Mouse (Mus musculus) lung, postnatal 36 days (tissue): ENCODE measurements at regions not wholly inside any gene's neighbourhood (a gene's known extent, or its start where the extent isn't known, plus 50 kb on each side); places are given as distances from the start of the nearest gene placed in this dataset.
A peak's percentile ranks its signal among the peaks of the same experiment; 100 is the strongest.

Source experiments
- DNase-seq: peaks from one replicate; pipeline ENCODE4 v3.0.0; 2022; ENCODE audit warnings: mixed read lengths

- no peak for DNase-seq
Observed at GRCm38 (mm10) chr6:120614526-120614925, 51.6 kb upstream of the Cecr2 start.

DNA sequence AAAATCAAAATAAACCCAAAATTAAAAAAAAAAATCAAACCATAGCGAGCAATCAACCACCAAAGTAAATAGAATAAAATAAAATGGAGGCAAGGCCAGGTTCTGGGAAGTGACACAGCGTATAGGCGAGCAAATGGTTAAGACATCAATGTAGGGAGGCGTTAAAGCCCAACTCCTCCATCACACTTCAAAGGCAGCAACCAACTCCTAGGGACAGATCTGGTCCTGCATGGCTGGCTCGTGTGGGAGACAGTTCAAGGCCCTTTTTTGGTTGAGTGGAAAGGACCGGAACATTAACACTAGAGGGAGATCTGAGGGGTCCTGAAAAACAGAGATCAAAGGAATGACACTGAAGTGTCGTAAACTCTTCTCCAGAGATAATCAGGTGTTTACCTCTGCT lies 53.8 kb upstream of the Cecr2 start:
- DNase-seq = no peak

GRCm38 (mm10) chr6:120609858-120610257 lies 56.3 kb upstream of the Cecr2 start:
- DNase-seq = no peak

GRCm38 (mm10) chr6:120605471-120605870 lies 60.7 kb upstream of the Cecr2 start:
- no peak for DNase-seq

DNA sequence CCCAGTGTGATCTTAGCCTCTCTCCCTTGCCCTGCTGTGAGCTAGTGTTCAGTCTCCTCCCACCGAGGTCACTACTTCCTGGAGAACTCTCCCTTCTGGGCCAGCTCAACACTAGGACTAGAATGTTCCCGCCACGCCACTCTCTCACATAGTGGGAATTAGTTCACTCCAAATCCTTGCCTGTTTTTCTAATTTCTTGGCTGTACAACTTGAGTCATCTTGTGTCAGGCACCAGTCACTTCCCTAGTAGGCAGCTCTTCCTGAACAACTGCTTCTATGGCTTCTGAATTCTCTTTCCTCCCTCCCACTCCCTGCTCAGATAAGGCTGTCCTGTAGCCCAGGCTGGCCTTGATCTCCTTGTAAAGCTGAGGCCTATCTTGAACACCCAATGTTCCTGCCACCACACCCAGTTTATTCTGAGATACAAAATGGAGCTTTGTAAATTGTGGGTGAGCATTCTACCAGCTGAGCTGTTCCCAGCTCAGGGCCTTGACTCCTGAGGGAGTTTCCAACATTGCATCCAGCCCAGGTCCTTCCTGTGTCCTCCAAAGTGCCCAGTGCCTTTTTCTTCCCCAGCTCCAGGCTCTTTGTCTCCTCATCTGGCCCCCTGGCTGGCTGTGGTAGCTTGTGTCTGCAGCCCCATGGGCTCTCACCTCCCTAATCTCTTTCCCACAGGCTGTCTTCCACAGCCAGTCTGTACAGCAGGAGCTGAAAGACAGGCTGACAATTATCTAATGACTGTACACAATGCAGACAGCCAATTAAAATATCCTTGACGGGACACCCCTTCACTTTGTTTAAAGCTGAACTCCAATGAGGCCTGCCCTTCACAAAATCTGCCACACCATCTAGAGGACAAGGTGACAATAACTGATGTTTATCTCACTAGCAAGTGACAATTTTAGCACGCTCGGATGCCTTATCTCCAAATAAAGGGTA lies 61.9 kb upstream of the Cecr2 start:
- DNase-seq = no peak

DNA sequence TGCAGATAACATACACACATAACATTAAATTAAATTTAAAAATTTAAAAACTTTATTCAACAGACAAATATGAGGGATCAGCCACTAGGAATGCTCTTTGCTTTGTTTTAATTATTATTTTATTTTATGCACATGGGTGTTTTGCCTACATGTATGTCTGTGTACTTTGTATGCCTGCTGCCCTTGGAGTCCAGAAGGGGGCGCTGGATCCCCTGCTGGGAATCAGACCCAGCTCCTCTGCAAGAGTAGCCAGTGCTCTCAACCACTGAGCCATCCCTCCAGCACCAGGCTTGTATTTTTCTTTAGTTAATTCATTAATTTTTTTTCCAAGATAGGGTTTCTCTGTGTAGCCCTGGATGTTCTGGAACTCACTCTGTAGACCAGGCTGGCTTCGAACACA lies 62.7 kb upstream of the Cecr2 start:
- peak; percentile 56 for DNase-seq

GRCm38 (mm10) chr6:120600376-120600775 lies 65.8 kb upstream of the Cecr2 start:
- DNase-seq = no peak

DNA sequence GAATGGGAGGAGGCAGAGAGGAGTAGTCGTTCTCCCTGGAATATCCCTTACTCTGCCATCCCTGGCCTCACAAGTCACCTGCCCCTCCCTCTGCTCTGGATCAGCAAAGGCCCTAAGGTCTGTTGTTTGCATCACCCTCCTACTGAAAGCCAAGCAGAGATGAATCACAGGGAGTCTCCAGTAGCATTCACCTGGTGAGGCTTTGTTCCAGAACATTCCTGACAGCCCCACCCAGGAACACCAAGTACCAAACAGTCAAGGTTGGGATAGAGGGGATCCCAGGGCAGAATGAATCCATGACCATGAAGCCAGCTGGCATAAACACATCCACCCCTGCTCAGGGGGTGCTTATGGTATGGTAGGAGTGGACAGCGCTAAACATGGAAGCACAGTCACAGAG lies 67.4 kb upstream of the Hdhd5 start:
- no peak for DNase-seq

DNA sequence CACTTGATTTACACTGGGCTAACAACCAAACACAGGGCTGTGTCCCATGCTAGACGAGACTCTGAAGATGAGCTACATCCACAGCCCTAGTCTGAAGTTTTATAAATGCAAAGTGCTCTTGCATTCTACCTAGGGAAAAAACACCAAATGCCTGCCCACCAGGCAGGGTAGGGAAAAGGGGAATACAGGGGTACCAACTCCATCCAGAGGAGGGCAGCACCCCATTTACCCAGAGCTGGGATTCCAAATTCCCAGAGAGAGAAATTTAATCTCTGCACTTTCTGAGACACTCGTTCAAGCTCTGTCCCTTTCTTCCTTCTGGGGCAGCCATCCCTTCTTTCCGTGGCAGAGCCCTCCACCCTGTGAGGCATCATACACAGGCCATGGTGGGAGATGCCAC lies 66.8 kb upstream of the Hdhd5 start:
- DNase-seq = no peak

- DNase-seq = no peak
Observed at GRCm38 (mm10) chr6:120596717-120597116, 65.6 kb upstream of the Hdhd5 start.

GRCm38 (mm10) chr6:120594463-120594862 lies 63.3 kb upstream of the Hdhd5 start:
- DNase-seq = no peak

GRCm38 (mm10) chr6:120592705-120593104 lies 61.6 kb upstream of the Hdhd5 start:
- no peak for DNase-seq

DNA sequence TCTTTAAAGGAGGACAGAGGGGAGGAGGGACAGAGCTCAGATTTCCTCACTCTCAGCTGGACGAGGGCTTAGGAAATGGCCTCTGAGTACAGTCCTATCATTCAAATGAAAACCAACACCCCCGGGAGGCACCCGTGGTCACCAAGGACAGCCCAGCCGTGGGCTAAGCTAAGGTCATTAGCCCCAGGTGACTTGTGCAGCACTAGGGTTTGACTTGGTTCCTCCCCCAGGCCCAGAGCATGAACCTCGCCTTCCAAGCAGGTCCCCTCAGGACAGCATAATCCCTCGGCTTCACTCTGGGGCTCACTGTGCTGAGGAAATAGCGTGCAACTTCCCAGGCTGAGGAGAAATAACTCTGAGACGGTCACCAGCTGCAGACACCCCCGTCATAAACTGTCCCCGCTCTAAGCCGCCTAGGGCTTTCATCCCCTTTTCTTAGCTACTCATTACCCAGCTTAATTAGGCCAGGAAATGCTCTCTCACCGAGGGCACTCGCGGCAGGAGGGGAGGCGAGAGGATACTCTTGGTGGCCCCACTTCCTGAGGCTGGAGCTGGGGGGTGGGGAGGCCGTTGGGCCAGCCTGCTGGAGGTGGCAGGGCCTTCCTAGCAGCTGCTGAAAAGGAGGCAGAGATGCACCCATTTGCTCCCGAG lies 61.0 kb upstream of the Hdhd5 start:
- DNase-seq = no peak

- DNase-seq = no peak
Observed at GRCm38 (mm10) chr6:120590191-120590590, 59.1 kb upstream of the Hdhd5 start.

GRCm38 (mm10) chr6:120588701-120589659 lies 57.9 kb upstream of the Hdhd5 start:
- DNase-seq = no peak

- DNase-seq = no peak
Observed at GRCm38 (mm10) chr6:120585941-120586280, 54.8 kb upstream of the Hdhd5 start.

- DNase-seq = no peak
Observed at GRCm38 (mm10) chr6:120585118-120585940, 54.2 kb upstream of the Hdhd5 start.

- DNase-seq = no peak
Observed at GRCm38 (mm10) chr6:120581748-120582147, 50.6 kb upstream of the Hdhd5 start.
